Mouse (Mus musculus): ENCODE results near the gene Gins3. TPM values are rescaled to one million over a fixed set of nuclear protein-coding genes. Genes with fewer than 3 reads are reported as not detected.

Gene Gins3
- total RNA-seq, 2 experiments from 2014 or later, result 1.1 to 2.1 TPM

Other genes with a start within 250 kb of the Gins3 start
- gene Cfap20, start 198.6 kb upstream of the Gins3 start, total RNA-seq (2021), result 10 to 100 TPM; 19.5 to 28.8 TPM
- 10 to 100 TPM; 29.6 to 38.2 TPM for gene Csnk2a2, start 143.4 kb upstream of the Gins3 start, total RNA-seq (2021)
- under 1 TPM; 0.23 to 0.34 TPM for gene Ccdc113, start 99.4 kb upstream of the Gins3 start, total RNA-seq (2021)
- not detected for gene Prss54, start 57.1 kb upstream of the Gins3 start, total RNA-seq (2021)
- 10 to 100 TPM in 1 of 2 experiments, 1 to 10 TPM in 1; 8.9 to 12.8 TPM for gene Ndrg4, start 43.5 kb downstream of the Gins3 start, total RNA-seq (2021)
- 10 to 100 TPM in 1 of 2 experiments, 1 to 10 TPM in 1; 8.1 to 12.6 TPM for gene Setd6, start 82.4 kb downstream of the Gins3 start, total RNA-seq (2021)
- gene Cnot1, start 174.0 kb downstream of the Gins3 start, total RNA-seq (2021), result 10 to 100 TPM; 70.8 to 94.6 TPM
- 10 to 100 TPM; 96.4 to 97.1 TPM for gene Sap18b, start 191.9 kb downstream of the Gins3 start, total RNA-seq (2021)
- 1 to 10 TPM; 5.8 to 7.9 TPM for gene Slc38a7, start 220.1 kb downstream of the Gins3 start, total RNA-seq (2021)

All from gastrocnemius, postnatal 10 days (tissue).